Mouse (Mus musculus): Measurements from ENCODE around the gene Pabpn1l. TPM values are rescaled to one million over a fixed set of nuclear protein-coding genes. Genes with fewer than 3 reads are reported as not detected.
"Not testable (repeated sequence)": the region's sequence is repeated elsewhere in the genome, so short reads cannot be mapped to it uniquely, and the experiment has no call there.

Gene Pabpn1l
- total RNA-seq, 1 experiment, result not detected

DNA sequence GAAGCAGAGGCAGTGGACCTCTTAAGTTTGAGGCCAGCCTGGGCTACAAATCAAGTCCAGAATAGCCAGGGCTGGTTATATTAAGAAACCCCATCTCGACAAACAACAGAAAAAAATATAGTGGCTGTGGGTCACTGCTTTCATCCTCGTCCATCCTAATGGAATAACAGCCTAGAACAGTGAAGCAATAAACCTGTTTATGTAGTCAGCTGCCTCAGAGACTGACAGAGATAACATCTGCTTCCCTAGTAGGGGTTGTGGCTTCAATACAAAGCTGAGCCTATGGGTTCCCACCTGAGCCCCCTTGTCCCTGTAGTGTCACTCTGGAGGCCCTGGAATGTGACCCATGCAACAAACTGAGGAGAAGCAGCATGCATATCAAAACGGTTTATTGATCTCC is 48.3 kb downstream of the Pabpn1l start:
- no peaks in the 10 kb centered on the region for H3K9me3 ChIP-seq (ENCODE audit: control insufficient read depth, insufficient read depth, low read depth, low read length)
- H3K4me3 ChIP-seq (ENCODE audit: insufficient read depth in 1 of 2, low read depth in 1 of 2, low read length in 2 of 2, poor library complexity in 1 of 2, severe bottlenecking in 1 of 2), result no peak overlapping the region
- TF ChIP-seq ZNF384 (IDR thresholded peaks at IDR 0.05; ENCODE audit: low read depth, low read length) (no peak; the same call in 1 of the 2 replicates), ZC3H11A (IDR thresholded peaks at IDR 0.05; ENCODE audit: borderline replicate concordance, low read depth, low read length) (no peak), MAFK (IDR thresholded peaks at IDR 0.05; ENCODE audit: insufficient read depth, low read depth, low read length) (no peak), CHD2 (IDR thresholded peaks at IDR 0.05; ENCODE audit: low read depth, low read length) (no peak), HCFC1 (IDR thresholded peaks at IDR 0.05; ENCODE audit: borderline replicate concordance, insufficient read depth, low read length) (no peak)
- no peak for DNase-seq (ENCODE audit: low read depth, low spot score)
- peaks cover 43% of the 10 kb centered on the region for H3K36me3 ChIP-seq (ENCODE audit: control insufficient read depth, insufficient read depth, low read length, poor library complexity, severe bottlenecking)
- peaks cover 8 to 31% of the 10 kb centered on the region in 2 experiments; a peak in 3 of 4 replicates for H3K4me1 ChIP-seq (ENCODE audit: control insufficient read depth in 2 of 2, insufficient read depth in 2 of 2, low read length in 2 of 2, poor library complexity in 1 of 2)
- in situ Hi-C loops (cut with MboI; ENCODE audit: low sequenced_read_pairs in 2 of 2, unreplicated experiment in 2 of 2), result no loop called here
- H3K27ac ChIP-seq (ENCODE audit: insufficient read depth, low read depth, low read length, poor library complexity, severe bottlenecking), result no peak overlapping the region; the same call in 1 of the 2 replicates
- no peak overlapping the region for H3K9ac ChIP-seq (ENCODE audit: insufficient read depth, low read depth, low read length, poor library complexity, severe bottlenecking)

DNA sequence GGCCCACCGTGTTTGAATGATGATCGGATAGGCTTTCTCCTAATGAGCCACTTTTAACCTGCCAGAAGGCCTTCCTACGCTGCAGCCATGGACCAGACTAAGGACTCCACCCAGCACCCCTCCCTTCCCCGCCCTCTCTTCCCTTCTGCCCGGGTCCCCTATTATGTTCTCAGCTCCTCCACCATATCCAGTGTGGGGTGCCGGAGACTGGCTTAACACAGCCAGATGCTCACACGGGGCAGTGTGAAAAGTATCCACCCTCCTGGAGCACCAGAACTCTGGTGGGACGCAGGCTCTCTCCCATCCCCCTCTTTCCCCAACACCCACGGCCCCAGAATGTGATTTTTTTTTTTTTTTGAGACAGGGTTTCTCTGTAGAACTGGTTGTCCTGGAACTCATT is 49.0 kb downstream of the Pabpn1l start:
- Histone ChIP-seq H3K4me3 (ENCODE audit: insufficient read depth in 1 of 2, low read depth in 1 of 2, low read length in 2 of 2, poor library complexity in 1 of 2, severe bottlenecking in 1 of 2) (no peak overlapping the region), H3K36me3 (ENCODE audit: control insufficient read depth, insufficient read depth, low read length, poor library complexity, severe bottlenecking) (peaks cover 49% of the 10 kb centered on the region), H3K9me3 (ENCODE audit: control insufficient read depth, insufficient read depth, low read depth, low read length) (no peaks in the 10 kb centered on the region), H3K27ac (ENCODE audit: insufficient read depth, low read depth, low read length, poor library complexity, severe bottlenecking) (no peak overlapping the region; the same call in 1 of the 2 replicates), H3K9ac (ENCODE audit: insufficient read depth, low read depth, low read length, poor library complexity, severe bottlenecking) (no peak overlapping the region), H3K4me1 (ENCODE audit: control insufficient read depth in 2 of 2, insufficient read depth in 2 of 2, low read length in 2 of 2, poor library complexity in 1 of 2) (peaks cover 8 to 26% of the 10 kb centered on the region in 2 experiments; a peak in 2 of 4 replicates)
- no peak for DNase-seq (ENCODE audit: low read depth, low spot score)
- in situ Hi-C loops (cut with MboI; ENCODE audit: low sequenced_read_pairs in 2 of 2, unreplicated experiment in 2 of 2), result no loop called here
- no peak for TF ChIP-seq ZC3H11A (IDR thresholded peaks at IDR 0.05; ENCODE audit: borderline replicate concordance, low read depth, low read length)
- TF ChIP-seq MAFK (IDR thresholded peaks at IDR 0.05; ENCODE audit: insufficient read depth, low read depth, low read length), result no peak

DNA sequence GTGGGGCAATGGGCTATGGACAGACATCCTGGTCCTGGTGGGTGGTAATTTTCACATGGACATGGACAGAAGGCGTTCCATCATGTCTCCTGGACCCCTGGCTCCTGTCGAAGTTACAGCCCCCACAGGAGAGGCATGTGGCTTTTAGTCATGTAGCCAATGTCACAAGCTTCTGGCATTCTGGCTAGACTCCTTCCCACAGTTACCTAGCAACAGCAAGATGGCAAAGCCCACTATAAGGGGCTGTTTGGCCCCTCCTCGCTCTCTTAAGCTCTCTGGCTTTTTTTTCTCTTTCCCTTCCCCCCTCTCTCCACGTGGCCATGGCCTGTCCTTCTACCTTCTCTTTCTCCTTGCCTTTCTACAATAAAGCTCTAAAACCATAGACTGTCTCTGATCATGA is 49.4 kb downstream of the Pabpn1l start:
- H3K4me3 ChIP-seq (ENCODE audit: insufficient read depth in 1 of 2, low read depth in 1 of 2, low read length in 2 of 2, poor library complexity in 1 of 2, severe bottlenecking in 1 of 2); H3K27ac ChIP-seq (ENCODE audit: insufficient read depth, low read depth, low read length, poor library complexity, severe bottlenecking); H3K9me3 ChIP-seq (ENCODE audit: control insufficient read depth, insufficient read depth, low read depth, low read length); in situ Hi-C loops (cut with MboI; ENCODE audit: low sequenced_read_pairs in 2 of 2, unreplicated experiment in 2 of 2); H3K9ac ChIP-seq (ENCODE audit: insufficient read depth, low read depth, low read length, poor library complexity, severe bottlenecking); DNase-seq (ENCODE audit: low read depth, low spot score): not testable (repeated sequence)
- peaks cover 8 to 26% of the 10 kb centered on the region in 2 experiments; a peak in 2 of 4 replicates for H3K4me1 ChIP-seq (ENCODE audit: control insufficient read depth in 2 of 2, insufficient read depth in 2 of 2, low read length in 2 of 2, poor library complexity in 1 of 2)
- peaks cover 49% of the 10 kb centered on the region for H3K36me3 ChIP-seq (ENCODE audit: control insufficient read depth, insufficient read depth, low read length, poor library complexity, severe bottlenecking)

DNA sequence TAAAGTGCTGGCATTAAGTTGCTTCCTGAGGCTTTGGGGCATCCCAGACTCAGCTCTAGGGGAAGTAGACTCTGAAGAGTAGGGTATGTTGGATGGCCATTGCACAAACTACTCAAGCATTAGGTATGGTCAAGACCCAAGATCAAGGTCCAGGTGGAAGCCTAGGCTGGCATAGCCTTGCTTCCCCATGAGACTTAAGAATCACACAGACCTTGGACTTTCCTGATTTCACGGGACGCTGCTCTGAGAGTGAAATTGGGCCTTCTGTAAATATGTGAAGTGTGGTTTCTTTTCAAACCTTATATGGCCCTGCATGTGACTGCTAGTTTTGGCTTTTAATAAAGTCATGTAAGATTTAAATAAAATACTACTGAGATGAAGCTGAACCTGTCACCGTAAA is 49.8 kb downstream of the Pabpn1l start:
- no peak for TF ChIP-seq ZC3H11A (IDR thresholded peaks at IDR 0.05; ENCODE audit: borderline replicate concordance, low read depth, low read length)
- no peak for TF ChIP-seq CHD2 (IDR thresholded peaks at IDR 0.05; ENCODE audit: low read depth, low read length)
- no peak overlapping the region for H3K9ac ChIP-seq (ENCODE audit: insufficient read depth, low read depth, low read length, poor library complexity, severe bottlenecking)
- H3K9me3 ChIP-seq (ENCODE audit: control insufficient read depth, insufficient read depth, low read depth, low read length), result no peaks in the 10 kb centered on the region
- H3K4me3 ChIP-seq (ENCODE audit: insufficient read depth in 1 of 2, low read depth in 1 of 2, low read length in 2 of 2, poor library complexity in 1 of 2, severe bottlenecking in 1 of 2), result no peak overlapping the region
- peaks cover 49% of the 10 kb centered on the region for H3K36me3 ChIP-seq (ENCODE audit: control insufficient read depth, insufficient read depth, low read length, poor library complexity, severe bottlenecking)
- no peak overlapping the region for H3K27ac ChIP-seq (ENCODE audit: insufficient read depth, low read depth, low read length, poor library complexity, severe bottlenecking)
- peaks cover 8 to 26% of the 10 kb centered on the region in 2 experiments; a peak in 2 of 4 replicates for H3K4me1 ChIP-seq (ENCODE audit: control insufficient read depth in 2 of 2, insufficient read depth in 2 of 2, low read length in 2 of 2, poor library complexity in 1 of 2)
- DNase-seq (ENCODE audit: low read depth, low spot score), result no peak
- in situ Hi-C loops (cut with MboI; ENCODE audit: low sequenced_read_pairs in 2 of 2, unreplicated experiment in 2 of 2), result no loop called here

DNA sequence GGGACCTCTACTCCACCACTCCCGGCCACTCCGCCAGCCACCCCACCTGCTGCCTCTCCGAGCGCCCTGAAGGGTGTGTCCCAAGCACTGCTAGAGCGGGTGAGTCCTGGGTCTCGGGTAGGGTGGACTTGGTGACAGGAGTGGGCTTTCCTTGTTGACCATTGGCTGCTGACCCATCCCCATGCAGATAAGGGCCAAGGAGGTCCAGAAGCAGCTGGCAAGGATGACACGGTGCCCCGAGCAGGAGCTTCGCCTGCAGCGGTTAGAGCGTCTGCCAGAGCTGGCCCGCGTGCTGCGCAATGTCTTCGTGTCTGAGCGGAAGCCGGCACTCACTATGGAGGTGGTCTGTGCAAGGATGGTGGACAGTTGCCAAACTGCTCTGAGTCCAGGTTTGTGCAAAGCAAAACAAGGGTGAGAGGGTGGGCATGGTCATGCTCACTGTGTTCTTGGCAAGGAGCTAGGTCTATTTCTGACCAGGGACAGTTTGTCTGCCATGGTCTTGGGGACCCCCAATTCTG is 50.7 kb downstream of the Pabpn1l start:
- H3K9ac ChIP-seq (ENCODE audit: insufficient read depth, low read depth, low read length, poor library complexity, severe bottlenecking), result no peak overlapping the region
- H3K9me3 ChIP-seq (ENCODE audit: control insufficient read depth, insufficient read depth, low read depth, low read length), result no peaks in the 10 kb centered on the region
- peaks cover 10 to 26% of the 10 kb centered on the region in 2 experiments; a peak in 2 of 4 replicates for H3K4me1 ChIP-seq (ENCODE audit: control insufficient read depth in 2 of 2, insufficient read depth in 2 of 2, low read length in 2 of 2, poor library complexity in 1 of 2)
- no peak overlapping the region for H3K4me3 ChIP-seq (ENCODE audit: insufficient read depth in 1 of 2, low read depth in 1 of 2, low read length in 2 of 2, poor library complexity in 1 of 2, severe bottlenecking in 1 of 2)
- H3K27ac ChIP-seq (ENCODE audit: insufficient read depth, low read depth, low read length, poor library complexity, severe bottlenecking), result no peak overlapping the region
- TF ChIP-seq MAFK (IDR thresholded peaks at IDR 0.05; ENCODE audit: insufficient read depth, low read depth, low read length) (no peak), CHD2 (IDR thresholded peaks at IDR 0.05; ENCODE audit: low read depth, low read length) (no peak), ZC3H11A (IDR thresholded peaks at IDR 0.05; ENCODE audit: borderline replicate concordance, low read depth, low read length) (no peak), HCFC1 (IDR thresholded peaks at IDR 0.05; ENCODE audit: borderline replicate concordance, insufficient read depth, low read length) (no peak), ZNF384 (IDR thresholded peaks at IDR 0.05; ENCODE audit: low read depth, low read length) (no peak)
- in situ Hi-C loops (cut with MboI; ENCODE audit: low sequenced_read_pairs in 2 of 2, unreplicated experiment in 2 of 2), result no loop called here
- peaks cover 49% of the 10 kb centered on the region for H3K36me3 ChIP-seq (ENCODE audit: control insufficient read depth, insufficient read depth, low read length, poor library complexity, severe bottlenecking)
- no peak for DNase-seq (ENCODE audit: low read depth, low spot score)

Data from ES-E14 (cell line).